Mouse (Mus musculus): ENCODE measurements around the gene Olfr69. TPM values are rescaled to one million over a fixed set of nuclear protein-coding genes. Genes with fewer than 3 reads are reported as not detected.

Gene Olfr69
- total and polyA plus RNA-seq, 3 experiments, result not detected

GRCm38 (mm10) chr7:103811223-103811845 is 39.9 kb upstream of the Olfr69 start (continued):
- no peak for TF ChIP-seq ZC3H11A (IDR thresholded peaks at IDR 0.05; ENCODE audit: low read depth, low read length)
- TF ChIP-seq ETS1 (IDR thresholded peaks at IDR 0.05; ENCODE audit: low read depth, low read length), result peak; percentile 87
- TF ChIP-seq TCF12 (IDR thresholded peaks at IDR 0.05; ENCODE audit: low read depth, low read length), result peak; percentile 96
- no peak for TF ChIP-seq USF1 (IDR thresholded peaks at IDR 0.05; ENCODE audit: low read depth, low read length)
- TF ChIP-seq TAL1 (IDR thresholded peaks at IDR 0.05; ENCODE audit: low read length), result peak; percentile 79
- peak; percentile 96 for TF ChIP-seq GATA1 (IDR thresholded peaks at IDR 0.05; ENCODE audit: low read depth, low read length)
- TF ChIP-seq MEF2A (IDR thresholded peaks at IDR 0.05; ENCODE audit: extremely low read depth, insufficient replicate concordance, low read depth, low read length, poor library complexity, severe bottlenecking), result peak; percentile 40; the same call in 1 of the 2 replicates

GRCm38 (mm10) chr7:103810746-103811145 is 39.4 kb upstream of the Olfr69 start:
- peak; percentile 44 for DNase-seq (ENCODE audit: low read depth, low spot score)
- Histone ChIP-seq H3K36me3 (ENCODE audit: control insufficient read depth in 1 of 2, insufficient read depth in 2 of 2, low read length in 2 of 2) (peaks cover 0 to 31% of the 10 kb centered on the region in 2 experiments; a peak in 2 of 4 replicates), H3K27me3 (ENCODE audit: control insufficient read depth in 1 of 2, insufficient read depth in 2 of 2, low read length in 2 of 2) (no peaks in the 10 kb centered on the region), H3K4me3 (ENCODE audit: control insufficient read depth in 1 of 2, insufficient read depth in 1 of 2, low read depth in 2 of 2, low read length in 2 of 2) (no peak overlapping the region), H3K9me3 (replicated peaks; ENCODE audit: insufficient read depth, low read length) (no peaks in the 10 kb centered on the region), H3K4me1 (ENCODE audit: control insufficient read depth in 1 of 2, insufficient read depth in 2 of 2, low read length in 2 of 2) (peaks cover 23 to 26% of the 10 kb centered on the region in 2 experiments), H3K79me2 (ENCODE audit: control insufficient read depth, insufficient read depth, low read length, poor library complexity) (no peaks in the 10 kb centered on the region), H3K9ac (ENCODE audit: control insufficient read depth, low read depth, low read length, poor library complexity, severe bottlenecking) (peak overlapping the region; percentile 55), H3K27ac (ENCODE audit: control insufficient read depth, low read depth, low read length) (peak overlapping the region; percentile 97)
- TF ChIP-seq POLR2A (IDR thresholded peaks at IDR 0.05; ENCODE audit: control insufficient read depth in 1 of 2, insufficient read depth in 1 of 2, low read depth in 1 of 2, low read length in 2 of 2, poor library complexity in 1 of 2), result no peak
- TF ChIP-seq MAX (IDR thresholded peaks at IDR 0.05; ENCODE audit: low read length), result no peak
- no peak for TF ChIP-seq GABPA (IDR thresholded peaks at IDR 0.05; ENCODE audit: low read depth, low read length)
- TF ChIP-seq MXI1 (IDR thresholded peaks at IDR 0.05; ENCODE audit: low read depth, low read length), result no peak
- TF ChIP-seq TCF12 (IDR thresholded peaks at IDR 0.05; ENCODE audit: low read depth, low read length), result no peak

- peak overlapping the region; percentile 14; the same call in 1 of the 2 replicates for H3K9ac ChIP-seq (ENCODE audit: control insufficient read depth, low read depth, low read length, poor library complexity, severe bottlenecking)
- no peak overlapping the region for H3K4me3 ChIP-seq (ENCODE audit: control insufficient read depth in 1 of 2, insufficient read depth in 1 of 2, low read depth in 2 of 2, low read length in 2 of 2)
- TF ChIP-seq MYC (IDR thresholded peaks at IDR 0.05; ENCODE audit: low read depth, low read length), result peak; percentile 75
- TF ChIP-seq USF1 (IDR thresholded peaks at IDR 0.05; ENCODE audit: low read depth, low read length), result no peak
- TF ChIP-seq HCFC1 (IDR thresholded peaks at IDR 0.05; ENCODE audit: low read depth, low read length), result no peak
- no peak for TF ChIP-seq POLR2AphosphoS2 (IDR thresholded peaks at IDR 0.05; ENCODE audit: low read length)
- TF ChIP-seq SMC3 (IDR thresholded peaks at IDR 0.05; ENCODE audit: low read depth, low read length), result no peak
- TF ChIP-seq MAZ (IDR thresholded peaks at IDR 0.05; ENCODE audit: low read depth, low read length), result no peak
- TF ChIP-seq POLR2A (IDR thresholded peaks at IDR 0.05; ENCODE audit: control insufficient read depth in 1 of 2, insufficient read depth in 1 of 2, low read depth in 1 of 2, low read length in 2 of 2, poor library complexity in 1 of 2), result no peak
- no peak for TF ChIP-seq USF2 (IDR thresholded peaks at IDR 0.05; ENCODE audit: borderline replicate concordance in 1 of 2, insufficient read depth in 1 of 2, low read depth in 1 of 2, low read length in 2 of 2)
- TF ChIP-seq CHD1 (IDR thresholded peaks at IDR 0.05; ENCODE audit: low read depth, low read length), result no peak; the same call in 1 of the 2 replicates
- no peak for TF ChIP-seq NELFE (IDR thresholded peaks at IDR 0.05; ENCODE audit: low read depth, low read length)
- no peak for TF ChIP-seq RAD21 (IDR thresholded peaks at IDR 0.05; ENCODE audit: low read depth, low read length)
- TF ChIP-seq GATA1 (IDR thresholded peaks at IDR 0.05; ENCODE audit: low read depth, low read length), result peak; percentile 38; the same call in 1 of the 2 replicates
- peak; percentile 52; the same call in 1 of the 2 replicates for TF ChIP-seq TAL1 (IDR thresholded peaks at IDR 0.05; ENCODE audit: low read length)
- no peak; the same call in 1 of the 2 replicates for TF ChIP-seq POLR2AphosphoS5 (IDR thresholded peaks at IDR 0.05; ENCODE audit: borderline replicate concordance, low read depth, low read length)
- no peak for TF ChIP-seq CTCF (IDR thresholded peaks at IDR 0.05 in 2 of 3, conservative IDR thresholded peaks at IDR 0.05 in 1 of 3; ENCODE audit: control insufficient read depth in 1 of 3, insufficient read depth in 1 of 3, low read depth in 2 of 3, low read length in 3 of 3, poor library complexity in 1 of 3, severe bottlenecking in 1 of 3)
- TF ChIP-seq TBP (IDR thresholded peaks at IDR 0.05; ENCODE audit: low read depth, low read length), result no peak
- no peak for TF ChIP-seq CHD2 (IDR thresholded peaks at IDR 0.05; ENCODE audit: low read length)
- no peak for TF ChIP-seq MYB (IDR thresholded peaks at IDR 0.05; ENCODE audit: low read depth, low read length)
- no peak for TF ChIP-seq ZKSCAN1 (IDR thresholded peaks at IDR 0.05; ENCODE audit: low read depth, low read length)
- TF ChIP-seq BHLHE40 (IDR thresholded peaks at IDR 0.05; ENCODE audit: borderline replicate concordance, low read depth, low read length), result no peak
- TF ChIP-seq ETS1 (IDR thresholded peaks at IDR 0.05; ENCODE audit: low read depth, low read length), result peak; percentile 77
- peak; percentile 62; the same call in 1 of the 2 replicates for TF ChIP-seq SIN3A (IDR thresholded peaks at IDR 0.05; ENCODE audit: low read length)
Measured at GRCm38 (mm10) chr7:103810296-103810695, 38.9 kb upstream of the Olfr69 start.

More at GRCm38 (mm10) chr7:103810296-103810695, 38.9 kb upstream of the Olfr69 start:
- DNase-seq (ENCODE audit: low read depth, low spot score), result peak; percentile 81
- Histone ChIP-seq H3K27ac (ENCODE audit: control insufficient read depth, low read depth, low read length) (peak overlapping the region; percentile 98), H3K36me3 (ENCODE audit: control insufficient read depth in 1 of 2, insufficient read depth in 2 of 2, low read length in 2 of 2) (peaks cover 0 to 31% of the 10 kb centered on the region in 2 experiments; a peak in 2 of 4 replicates), H3K4me1 (ENCODE audit: control insufficient read depth in 1 of 2, insufficient read depth in 2 of 2, low read length in 2 of 2) (peaks cover 23 to 26% of the 10 kb centered on the region in 2 experiments), H3K27me3 (ENCODE audit: control insufficient read depth in 1 of 2, insufficient read depth in 2 of 2, low read length in 2 of 2) (no peaks in the 10 kb centered on the region), H3K79me2 (ENCODE audit: control insufficient read depth, insufficient read depth, low read length, poor library complexity) (no peaks in the 10 kb centered on the region), H3K9me3 (replicated peaks; ENCODE audit: insufficient read depth, low read length) (no peaks in the 10 kb centered on the region)

Data from MEL (cell line).